Comparison of ENCODE assay signal across 10 mouse cellular contexts in the genomic region with DNA sequence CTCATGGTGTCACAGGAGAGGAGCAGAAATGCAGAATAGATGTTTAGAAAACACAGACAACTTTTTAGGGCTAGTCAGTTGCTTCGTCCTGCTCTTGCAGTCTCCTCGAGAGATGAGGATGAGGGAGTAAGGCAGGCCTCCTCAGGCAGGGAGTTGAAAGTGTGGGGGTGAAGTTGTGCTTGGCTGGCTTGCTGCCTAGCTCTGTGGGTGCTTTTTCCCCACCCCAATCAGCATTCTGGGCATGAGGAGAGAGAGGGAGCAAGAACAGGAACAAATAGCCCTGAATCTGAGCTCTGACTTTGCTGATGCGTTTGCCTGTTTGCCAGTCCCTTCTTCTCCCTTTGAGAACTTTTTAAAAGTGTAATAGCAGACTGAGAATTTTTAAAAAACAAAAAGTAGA. TPM values are rescaled to one million over a fixed set of nuclear protein-coding genes. Genes with fewer than 3 reads are reported as not detected.
A peak's percentile ranks its signal among the peaks of the same experiment; 100 is the strongest.
DNase-seq lines count a peak whose midpoint lies in the region; ATAC-seq and TF ChIP-seq lines count a peak whose summit lies in the region.
"Had no signal": no experiment of that assay in that cellular context is flagged by ENCODE, and none has a peak within 500 bp of the region (broad histone marks: within the 10 kb centered on the region; RNA-seq: fewer than 3 reads in every experiment).

No protein-coding gene starts in this region.

- H3K4me3 ChIP-seq in hindbrain, embryonic 15.5 days: no peak overlapping the region
- no peak overlapping the region for H3K4me3 ChIP-seq in hindbrain, embryonic 12.5 days
- no peak overlapping the region for H3K4me3 ChIP-seq in heart, embryonic 15.5 days
- H3K4me3 ChIP-seq in left cerebral cortex, adult 2 months: no peak overlapping the region
- H3K4me3 ChIP-seq: erythroblast, embryonic 14.5 days had no signal

- no peak overlapping the region for H3K9ac ChIP-seq in hindbrain, embryonic 15.5 days
- no peak overlapping the region for H3K9ac ChIP-seq in hindbrain, embryonic 12.5 days
- H3K9ac ChIP-seq in heart, embryonic 15.5 days: no peak overlapping the region
- H3K9ac ChIP-seq: liver, embryonic 14.5 days had no signal

- no peaks in the 10 kb centered on the region for H3K9me3 ChIP-seq in hindbrain, embryonic 15.5 days
- no peaks in the 10 kb centered on the region for H3K9me3 ChIP-seq in hindbrain, embryonic 12.5 days (replicated peaks)
- H3K9me3 ChIP-seq in heart, embryonic 15.5 days (replicated peaks): no peaks in the 10 kb centered on the region

- WGBS in hindbrain, embryonic 15.5 days: 64% methylated on average over 3 of the region's 3 CpGs
- WGBS in hindbrain, embryonic 12.5 days: 82% methylated on average over 3 of the region's 3 CpGs
- 47% methylated on average over 3 of the region's 3 CpGs for WGBS in heart, embryonic 15.5 days

- no peaks in the 10 kb centered on the region for H3K27me3 ChIP-seq in hindbrain, embryonic 15.5 days
- H3K27me3 ChIP-seq in hindbrain, embryonic 12.5 days: no peaks in the 10 kb centered on the region
- H3K27me3 ChIP-seq in heart, embryonic 15.5 days: no peaks in the 10 kb centered on the region

- H3K4me1 ChIP-seq in hindbrain, embryonic 15.5 days (replicated peaks): peaks cover 33% of the 10 kb centered on the region
- peaks cover 19% of the 10 kb centered on the region for H3K4me1 ChIP-seq in hindbrain, embryonic 12.5 days
- H3K4me1 ChIP-seq in heart, embryonic 15.5 days (replicated peaks): peaks cover 61% of the 10 kb centered on the region

- peak overlapping the region; percentile 65 for H3K27ac ChIP-seq in hindbrain, embryonic 15.5 days (replicated peaks)
- no peak overlapping the region for H3K27ac ChIP-seq in hindbrain, embryonic 12.5 days
- H3K27ac ChIP-seq in heart, embryonic 15.5 days: peak overlapping the region; percentile 47; the same call in 1 of the 2 replicates
- H3K27ac ChIP-seq in left cerebral cortex, adult 2 months: peak overlapping the region; percentile 74
- H3K27ac ChIP-seq: liver, embryonic 14.5 days had no signal

- no peak overlapping the region for H3K4me2 ChIP-seq in hindbrain, embryonic 15.5 days
- no peak overlapping the region for H3K4me2 ChIP-seq in hindbrain, embryonic 12.5 days (replicated peaks)
- no peak overlapping the region for H3K4me2 ChIP-seq in heart, embryonic 15.5 days

- ATAC-seq in hindbrain, embryonic 15.5 days (ENCODE audit: low FRiP score, low read depth): peak; percentile 46; the same call in 1 of the 2 replicates
- no peak for ATAC-seq in hindbrain, embryonic 12.5 days (ENCODE audit: low FRiP score)
- ATAC-seq in heart, embryonic 15.5 days (replicated peaks; ENCODE audit: insufficient number of reproducible peaks, insufficient read depth, low FRiP score, low read depth): no peak

- DNase-seq in cerebellum, adult 11-12 months: peak; percentile 24
- peak; percentile 47 to 60 for DNase-seq in left cerebral cortex, adult 2 months (ENCODE audit: extremely low spot score in 1 of 2, low spot score in 2 of 2)
- DNase-seq in spleen, adult 12 weeks (ENCODE audit: low spot score): no peak
- no peak for DNase-seq in testis, postnatal 10 days (ENCODE audit: low spot score)
- DNase-seq in embryo, embryonic 11 days: no peak

- no peak for TF ChIP-seq CTCF in left cerebral cortex, adult 2 months (IDR thresholded peaks at IDR 0.05)

- H3K36me3 ChIP-seq in hindbrain, embryonic 15.5 days: no peaks in the 10 kb centered on the region
- no peaks in the 10 kb centered on the region for H3K36me3 ChIP-seq in hindbrain, embryonic 12.5 days
- H3K36me3 ChIP-seq in heart, embryonic 15.5 days: no peaks in the 10 kb centered on the region

- intact Hi-C loops in left cerebral cortex, adult 2 months (cut with DNase I): no loop called here

RNA-seq across cellular contexts. Expression of gene Reps1, which starts 14.5 kb away (rescaled TPM):
- 29.9 and 31.5 TPM in 2 replicates for polyA plus RNA-seq in hindbrain, embryonic 15.5 days (2015; fragmentation: Nextera tagmentation; extraction: Ambion mirVana)
- 32.8 and 36.5 TPM in 2 replicates for polyA plus RNA-seq in hindbrain, embryonic 12.5 days (2016; fragmentation: Nextera tagmentation; extraction: Ambion mirVana)
- polyA plus RNA-seq in heart, embryonic 15.5 days (2015; fragmentation: Nextera tagmentation; extraction: Ambion mirVana): 15.9 and 21.5 TPM in 2 replicates
- 10 to 100 TPM; 65.3 to 73.0 TPM for total RNA-seq in left cerebral cortex, adult 2 months (2021)

RNA-seq across cellular contexts. Expression of gene Abracl, which starts 47.1 kb away (rescaled TPM):
- polyA plus RNA-seq in hindbrain, embryonic 15.5 days (2015; fragmentation: Nextera tagmentation; extraction: Ambion mirVana): 59.6 and 62.0 TPM in 2 replicates
- 164 and 170 TPM in 2 replicates for polyA plus RNA-seq in hindbrain, embryonic 12.5 days (2016; fragmentation: Nextera tagmentation; extraction: Ambion mirVana)
- polyA plus RNA-seq in heart, embryonic 15.5 days (2015; fragmentation: Nextera tagmentation; extraction: Ambion mirVana): 132 and 199 TPM in 2 replicates
- total RNA-seq in left cerebral cortex, adult 2 months (2021): 10 to 100 TPM; 18.9 to 19.3 TPM

Comparison
In these comparisons a context has a peak if more than half of its experiments do, and no peak if none do; other contexts are left out.
1. DNase-seq: peak in cerebellum, adult 11-12 months (single experiment) and left cerebral cortex, adult 2 months (2 of 2); none in spleen, adult 12 weeks (single experiment), testis, postnatal 10 days (single experiment) and embryo, embryonic 11 days (single experiment).